17 mouse cellular contexts compared by ENCODE assay signal in genomic region chr7:101341405-101341804, GRCm38 (mm10). TPM values are rescaled to one million over a fixed set of nuclear protein-coding genes. Genes with fewer than 3 reads are reported as not detected.
DNase-seq lines count a peak whose midpoint lies in the region; ATAC-seq and TF ChIP-seq lines count a peak whose summit lies in the region.
"Had no signal": no experiment of that assay in that cellular context is flagged by ENCODE, and none has a peak within 500 bp of the region (broad histone marks: within the 10 kb centered on the region; RNA-seq: fewer than 3 reads in every experiment).

No protein-coding gene starts in this region.

- H3K27me3 ChIP-seq in lung, embryonic 14.5 days (ENCODE audit: insufficient read depth, low read length) = no peaks in the 10 kb centered on the region
- H3K27me3 ChIP-seq in liver, embryonic 16.5 days (ENCODE audit: control insufficient read depth, insufficient read depth, low read depth, low read length) = no peaks in the 10 kb centered on the region

- 38% methylated on average over 6 of the region's 6 CpGs for WGBS in lung, embryonic 14.5 days
- WGBS in liver, embryonic 16.5 days (ENCODE audit: insufficient replicate concordance) = 12% methylated on average over 6 of the region's 6 CpGs

- no peaks in the 10 kb centered on the region for H3K9me3 ChIP-seq in lung, embryonic 14.5 days (ENCODE audit: low read depth, low read length)
- H3K9me3 ChIP-seq in liver, embryonic 16.5 days (replicated peaks; ENCODE audit: control insufficient read depth, low read length) = no peaks in the 10 kb centered on the region
- H3K9me3 ChIP-seq: hindbrain, embryonic 12.5 days; limb, embryonic 10.5 days had no signal

- no peak overlapping the region for H3K4me3 ChIP-seq in lung, embryonic 14.5 days (ENCODE audit: low read depth, low read length)
- no peak overlapping the region for H3K4me3 ChIP-seq in liver, embryonic 16.5 days (ENCODE audit: low read depth, low read length)
- H3K4me3 ChIP-seq: erythroblast, embryonic 14.5 days; hindbrain, embryonic 12.5 days; limb, embryonic 10.5 days; myocyte had no signal

- no peak overlapping the region for H3K27ac ChIP-seq in lung, embryonic 14.5 days (ENCODE audit: low read depth)
- H3K27ac ChIP-seq in liver, embryonic 16.5 days (ENCODE audit: low read length) = peak overlapping the region; percentile 35; the same call in 1 of the 2 replicates
- H3K27ac ChIP-seq: hindbrain, embryonic 12.5 days; limb, embryonic 10.5 days had no signal

- DNase-seq in lung, embryonic 14.5 days = peak; percentile 47
- DNase-seq in lung, postnatal 36 days = no peak
- peak; percentile 43 to 59 for DNase-seq in thymus, postnatal 36 days
- no peak for DNase-seq in left cerebral cortex, adult 9 months (ENCODE audit: low spot score in 2 of 2)
- DNase-seq in spleen, postnatal 14 days (ENCODE audit: low spot score in 2 of 2) = no peak
- DNase-seq: cerebellum, adult 11 months; embryo, embryonic 11 days; heart, adult 18-20 months; kidney, adult 8-10 months; layer of hippocampus, adult 9-11 months; right cerebral cortex, postnatal 25 days had no signal

- no peak overlapping the region for H3K9ac ChIP-seq in lung, embryonic 14.5 days
- H3K9ac ChIP-seq in liver, embryonic 16.5 days (ENCODE audit: low read depth, low read length) = no peak overlapping the region
- H3K9ac ChIP-seq: hindbrain, embryonic 12.5 days had no signal

- TF ChIP-seq CTCF in lung, embryonic 14.5 days (IDR thresholded peaks at IDR 0.05; ENCODE audit: low read depth) = no peak

- ATAC-seq in lung, embryonic 14.5 days (ENCODE audit: insufficient read depth) = no peak
- peak; percentile 72 to 84 for ATAC-seq in hematopoietic stem cell, adult 5-6 weeks (replicated peaks in 1 of 2; ENCODE audit: insufficient read depth in 1 of 2, low FRiP score in 2 of 2, low TSS enrichment in 1 of 2, low read depth in 1 of 2, poor library complexity in 2 of 2, severe bottlenecking in 2 of 2)
- ATAC-seq in liver, embryonic 16.5 days (ENCODE audit: low read depth) = 0 out of 2 replicates have a peak, but pooled peaks have one; percentile 3

- H3K4me1 ChIP-seq in lung, embryonic 14.5 days (ENCODE audit: insufficient read depth) = no peaks in the 10 kb centered on the region
- peaks cover 13% of the 10 kb centered on the region for H3K4me1 ChIP-seq in liver, embryonic 16.5 days (ENCODE audit: control insufficient read depth, low read depth, low read length)
- H3K4me1 ChIP-seq: hindbrain, embryonic 12.5 days had no signal

- peaks cover 3% of the 10 kb centered on the region; the same call in 1 of the 2 replicates for H3K36me3 ChIP-seq in lung, embryonic 14.5 days (ENCODE audit: insufficient read depth)
- H3K36me3 ChIP-seq in liver, embryonic 16.5 days (ENCODE audit: control insufficient read depth, insufficient read depth) = peaks cover 4% of the 10 kb centered on the region; the same call in 1 of the 2 replicates
- H3K36me3 ChIP-seq: hindbrain, embryonic 12.5 days; limb, embryonic 10.5 days had no signal

- H3K4me2 ChIP-seq in lung, embryonic 14.5 days = no peak overlapping the region
- no peak overlapping the region for H3K4me2 ChIP-seq in liver, embryonic 16.5 days (ENCODE audit: low read depth, low read length)
- H3K4me2 ChIP-seq: hindbrain, embryonic 12.5 days had no signal

RNA-seq across cellular contexts. Expression of gene Arap1, which starts 6.5 kb away (rescaled TPM):
- 108 and 122 TPM in 2 replicates for polyA plus RNA-seq in lung, embryonic 14.5 days (2014; fragmentation: Nextera tagmentation; extraction: Ambion mirVana)
- 117 and 135 TPM in 2 replicates for total RNA-seq in hematopoietic stem cell, adult 5-6 weeks (2017)
- polyA plus RNA-seq in liver, embryonic 16.5 days (2015; fragmentation: Nextera tagmentation; extraction: Ambion mirVana) = 17.3 and 22.5 TPM in 2 replicates

RNA-seq across cellular contexts. Expression of gene Stard10, which starts 24.5 kb away (rescaled TPM):
- 35.4 and 38.0 TPM in 2 replicates for polyA plus RNA-seq in lung, embryonic 14.5 days (2014; fragmentation: Nextera tagmentation; extraction: Ambion mirVana)
- total RNA-seq in hematopoietic stem cell, adult 5-6 weeks (2017) = 55.8 and 58.5 TPM in 2 replicates
- 128 and 142 TPM in 2 replicates for polyA plus RNA-seq in liver, embryonic 16.5 days (2015; fragmentation: Nextera tagmentation; extraction: Ambion mirVana)

RNA-seq across cellular contexts. Expression of gene Atg16l2, which starts 39.4 kb away (rescaled TPM):
- polyA plus RNA-seq in lung, embryonic 14.5 days (2014; fragmentation: Nextera tagmentation; extraction: Ambion mirVana) = 13.2 and 14.6 TPM in 2 replicates
- total RNA-seq in hematopoietic stem cell, adult 5-6 weeks (2017) = 7.0 and 14.2 TPM in 2 replicates
- 7.2 and 7.6 TPM in 2 replicates for polyA plus RNA-seq in liver, embryonic 16.5 days (2015; fragmentation: Nextera tagmentation; extraction: Ambion mirVana)

Comparison
In these comparisons a context has a peak if more than half of its experiments do, and no peak if none do; other contexts are left out.
1. DNase-seq: peak in lung, embryonic 14.5 days (single experiment) and thymus, postnatal 36 days (2 of 2); none in lung, postnatal 36 days (single experiment), left cerebral cortex, adult 9 months (0 of 2) and spleen, postnatal 14 days (0 of 2).